Mouse (Mus musculus): ENCODE measurements at regions not wholly inside any gene's neighbourhood (a gene's known extent, or its start where the extent isn't known, plus 50 kb on each side); places are given as distances from the start of the nearest gene placed in this dataset.

DNA sequence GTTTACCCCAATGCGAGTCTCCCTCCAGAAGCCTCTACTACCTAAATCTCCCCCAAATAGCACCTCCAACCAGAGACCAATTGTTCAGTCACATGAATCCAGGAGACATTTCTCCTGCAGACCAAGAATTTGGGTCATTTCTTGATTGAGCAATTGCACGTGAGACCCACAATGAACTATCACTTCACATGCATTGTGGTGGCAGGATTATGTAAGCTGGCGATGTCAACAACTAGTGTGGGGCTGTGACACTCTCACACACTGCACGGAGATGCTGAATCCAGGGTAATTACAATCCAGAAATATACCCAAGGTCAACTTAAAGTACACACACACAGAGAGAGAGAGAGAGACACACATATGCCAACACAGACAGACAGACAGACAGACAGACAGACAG lies 148.5 kb upstream of the Dyrk2 start:
- no peaks in the 10 kb centered on the region; the same call in 1 of the 2 replicates for H3K9me3 ChIP-seq (ENCODE audit: control insufficient read depth, low read length)
- ATAC-seq: no peak
- H3K36me3 ChIP-seq (ENCODE audit: control insufficient read depth, insufficient read depth): no peaks in the 10 kb centered on the region
- no peak overlapping the region for H3K27ac ChIP-seq (ENCODE audit: low read length)
- no peaks in the 10 kb centered on the region for H3K27me3 ChIP-seq (replicated peaks; ENCODE audit: control insufficient read depth, insufficient read depth, low read length)
- H3K4me2 ChIP-seq (ENCODE audit: low read length): no peak overlapping the region
- 91% methylated on average over 4 of the region's 4 CpGs for WGBS
- H3K9ac ChIP-seq (replicated peaks; ENCODE audit: low read depth, low read length): no peak overlapping the region
- no peak overlapping the region for H3K4me3 ChIP-seq (replicated peaks; ENCODE audit: low read length)
- H3K4me1 ChIP-seq (replicated peaks; ENCODE audit: control insufficient read depth, insufficient read depth, low read length): peaks cover 2% of the 10 kb centered on the region; the same call in 1 of the 2 replicates

DNA sequence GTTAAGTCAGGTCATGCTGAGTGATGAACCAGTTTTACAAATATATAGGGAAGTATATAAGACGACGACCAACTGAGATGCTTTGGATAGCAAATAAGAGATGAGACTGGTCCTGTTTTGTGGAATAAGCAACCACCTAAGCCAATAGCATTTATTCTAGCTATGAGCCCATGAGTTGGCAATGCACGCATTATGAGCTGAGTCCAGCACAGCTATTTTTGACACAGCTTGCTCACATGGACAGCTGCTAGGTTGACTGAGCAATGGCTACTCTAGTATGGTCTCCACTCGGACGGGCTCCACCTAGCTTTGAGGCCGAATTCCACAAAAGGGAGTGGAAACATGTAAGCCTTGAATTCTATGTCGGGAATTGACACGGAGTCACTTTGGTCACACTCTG lies 146.1 kb upstream of the Dyrk2 start:
- H3K27me3 ChIP-seq (replicated peaks; ENCODE audit: control insufficient read depth, insufficient read depth, low read length): no peaks in the 10 kb centered on the region
- H3K27ac ChIP-seq (ENCODE audit: low read length): no peak overlapping the region
- peaks cover 3% of the 10 kb centered on the region; the same call in 1 of the 2 replicates for H3K4me1 ChIP-seq (replicated peaks; ENCODE audit: control insufficient read depth, insufficient read depth, low read length)
- H3K36me3 ChIP-seq (ENCODE audit: control insufficient read depth, insufficient read depth): no peaks in the 10 kb centered on the region
- 90% methylated on average over 8 of the region's 8 CpGs for WGBS
- no peaks in the 10 kb centered on the region for H3K9me3 ChIP-seq (ENCODE audit: control insufficient read depth, low read length)
- H3K9ac ChIP-seq (replicated peaks; ENCODE audit: low read depth, low read length): no peak overlapping the region
- no peak for ATAC-seq
- H3K4me2 ChIP-seq (ENCODE audit: low read length): no peak overlapping the region
- no peak overlapping the region for H3K4me3 ChIP-seq (replicated peaks; ENCODE audit: low read length)

DNA sequence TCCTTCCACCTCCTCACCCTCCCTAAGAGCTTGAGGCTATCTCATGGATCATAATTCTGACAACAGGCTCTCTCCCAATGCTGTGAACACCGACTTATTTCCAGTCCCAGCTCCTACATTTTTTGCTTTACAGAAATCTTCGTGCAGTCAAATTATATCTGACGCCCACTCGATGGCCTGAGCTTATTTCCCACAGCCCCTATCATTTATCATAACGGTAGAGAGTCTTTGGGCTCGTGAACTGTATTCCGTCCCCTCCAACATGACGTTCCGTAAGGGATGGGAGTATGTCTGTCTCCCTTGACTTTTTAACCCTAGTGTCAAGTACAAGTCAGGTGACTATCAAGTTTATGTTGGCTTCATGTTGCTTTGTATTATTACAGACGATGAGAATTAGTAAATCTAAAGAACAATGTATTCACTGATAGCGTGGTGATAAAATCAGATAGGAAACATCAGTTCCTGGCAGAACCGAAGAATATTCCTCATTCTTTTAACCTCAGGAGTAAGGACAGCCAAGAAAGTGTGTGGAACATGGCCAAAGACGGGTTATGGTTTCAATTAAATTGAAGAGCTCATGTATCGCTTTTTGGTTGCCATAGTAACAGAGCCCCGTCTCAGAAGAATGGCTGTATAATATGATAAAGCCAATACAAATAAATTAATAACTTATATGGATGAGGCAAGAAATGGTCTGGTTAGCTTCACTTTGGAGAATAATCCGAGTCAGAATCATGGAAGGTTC lies 145.5 kb upstream of the Dyrk2 start:
- Histone ChIP-seq H3K9ac (replicated peaks; ENCODE audit: low read depth, low read length) (no peak overlapping the region), H3K27ac (ENCODE audit: low read length) (no peak overlapping the region), H3K27me3 (replicated peaks; ENCODE audit: control insufficient read depth, insufficient read depth, low read length) (no peaks in the 10 kb centered on the region), H3K4me3 (replicated peaks; ENCODE audit: low read length) (no peak overlapping the region), H3K9me3 (ENCODE audit: control insufficient read depth, low read length) (no peaks in the 10 kb centered on the region), H3K4me1 (replicated peaks; ENCODE audit: control insufficient read depth, insufficient read depth, low read length) (peaks cover 3% of the 10 kb centered on the region; the same call in 1 of the 2 replicates), H3K36me3 (ENCODE audit: control insufficient read depth, insufficient read depth) (no peaks in the 10 kb centered on the region), H3K4me2 (ENCODE audit: low read length) (no peak overlapping the region)
- WGBS: 81% methylated on average over 16 of the region's 16 CpGs
- no peak for ATAC-seq

DNA sequence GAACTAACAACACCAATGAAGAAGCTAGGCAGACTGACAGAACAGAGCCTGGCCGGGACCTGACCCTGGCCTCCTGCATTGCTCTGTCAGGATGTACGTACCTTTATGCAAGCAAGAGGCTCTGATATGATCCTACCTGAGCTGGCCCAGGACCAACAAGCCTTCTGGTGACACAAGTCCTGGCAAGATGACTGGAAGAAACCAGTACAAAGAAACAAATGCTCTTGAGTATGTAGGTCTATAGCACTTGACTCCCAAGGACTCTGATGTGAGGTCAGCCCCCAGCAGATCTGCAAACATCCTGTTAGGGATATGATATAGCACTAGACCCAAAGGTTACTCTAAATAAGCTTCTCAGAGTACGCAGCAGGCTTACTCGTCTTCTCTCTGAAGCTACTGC lies 144.7 kb upstream of the Dyrk2 start:
- Histone ChIP-seq H3K27me3 (replicated peaks; ENCODE audit: control insufficient read depth, insufficient read depth, low read length) (no peaks in the 10 kb centered on the region), H3K4me2 (ENCODE audit: low read length) (no peak overlapping the region), H3K4me1 (replicated peaks; ENCODE audit: control insufficient read depth, insufficient read depth, low read length) (peaks cover 3% of the 10 kb centered on the region; the same call in 1 of the 2 replicates), H3K27ac (ENCODE audit: low read length) (no peak overlapping the region), H3K4me3 (replicated peaks; ENCODE audit: low read length) (no peak overlapping the region), H3K9me3 (ENCODE audit: control insufficient read depth, low read length) (no peaks in the 10 kb centered on the region), H3K9ac (replicated peaks; ENCODE audit: low read depth, low read length) (no peak overlapping the region), H3K36me3 (ENCODE audit: control insufficient read depth, insufficient read depth) (no peaks in the 10 kb centered on the region)
- no peak for ATAC-seq
- WGBS: 91% methylated on average over 4 of the region's 4 CpGs

DNA sequence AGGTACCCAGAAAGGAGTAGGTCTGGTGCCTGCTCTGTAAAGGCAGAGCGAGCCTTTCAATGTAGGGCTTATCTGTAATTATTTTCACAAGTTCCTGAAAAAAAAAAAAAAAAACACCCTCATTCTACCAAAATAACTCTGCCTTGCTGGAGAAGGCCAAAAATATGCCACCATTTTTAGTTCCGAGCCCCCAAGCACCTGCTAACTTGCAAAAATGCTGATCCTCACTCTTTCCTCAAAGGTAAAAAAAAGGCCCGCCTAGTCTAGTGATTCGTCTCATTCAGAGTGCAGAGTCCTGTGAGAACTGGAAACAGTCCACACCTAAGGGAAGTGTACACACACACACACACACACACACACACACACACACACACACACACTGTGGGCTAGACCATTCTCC lies 143.7 kb upstream of the Dyrk2 start:
- no peak overlapping the region for H3K4me2 ChIP-seq (ENCODE audit: low read length)
- no peaks in the 10 kb centered on the region for H3K36me3 ChIP-seq (ENCODE audit: control insufficient read depth, insufficient read depth)
- H3K4me1 ChIP-seq (replicated peaks; ENCODE audit: control insufficient read depth, insufficient read depth, low read length): peaks cover 3% of the 10 kb centered on the region; the same call in 1 of the 2 replicates
- H3K9me3 ChIP-seq (ENCODE audit: control insufficient read depth, low read length): no peaks in the 10 kb centered on the region
- H3K4me3 ChIP-seq (replicated peaks; ENCODE audit: low read length): no peak overlapping the region
- H3K27ac ChIP-seq (ENCODE audit: low read length): no peak overlapping the region
- H3K27me3 ChIP-seq (replicated peaks; ENCODE audit: control insufficient read depth, insufficient read depth, low read length): no peaks in the 10 kb centered on the region
- WGBS: 69% methylated on average over 4 of the region's 4 CpGs
- ATAC-seq: no peak
- no peak overlapping the region for H3K9ac ChIP-seq (replicated peaks; ENCODE audit: low read depth, low read length)

DNA sequence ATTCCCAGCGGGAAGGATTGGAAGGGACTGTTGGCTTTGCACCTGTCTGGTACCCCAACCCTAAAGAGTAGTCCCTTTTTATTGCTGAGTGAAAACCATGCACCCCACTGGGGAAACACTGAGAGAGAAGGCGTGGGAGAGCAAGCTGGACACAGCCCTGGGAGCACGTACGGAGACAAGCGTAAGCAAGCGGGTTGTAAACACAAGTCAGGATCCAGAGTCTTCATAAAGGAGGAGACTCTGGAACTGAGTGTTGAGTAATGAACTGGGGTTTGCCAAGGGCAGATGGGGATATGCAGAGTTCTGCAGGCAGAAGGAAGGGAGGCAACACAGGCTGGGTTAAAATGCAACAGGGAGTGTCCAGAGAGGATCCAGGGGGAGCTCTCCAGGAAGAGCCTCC lies 141.5 kb upstream of the Dyrk2 start:
- ATAC-seq: no peak
- Histone ChIP-seq H3K36me3 (ENCODE audit: control insufficient read depth, insufficient read depth) (no peaks in the 10 kb centered on the region), H3K4me1 (replicated peaks; ENCODE audit: control insufficient read depth, insufficient read depth, low read length) (peaks cover 5% of the 10 kb centered on the region; the same call in 1 of the 2 replicates), H3K9me3 (ENCODE audit: control insufficient read depth, low read length) (no peaks in the 10 kb centered on the region), H3K27ac (ENCODE audit: low read length) (no peak overlapping the region), H3K4me3 (replicated peaks; ENCODE audit: low read length) (no peak overlapping the region), H3K4me2 (ENCODE audit: low read length) (no peak overlapping the region), H3K27me3 (replicated peaks; ENCODE audit: control insufficient read depth, insufficient read depth, low read length) (no peaks in the 10 kb centered on the region), H3K9ac (replicated peaks; ENCODE audit: low read depth, low read length) (no peak overlapping the region)
- WGBS: 75% methylated on average over 6 of the region's 6 CpGs

DNA sequence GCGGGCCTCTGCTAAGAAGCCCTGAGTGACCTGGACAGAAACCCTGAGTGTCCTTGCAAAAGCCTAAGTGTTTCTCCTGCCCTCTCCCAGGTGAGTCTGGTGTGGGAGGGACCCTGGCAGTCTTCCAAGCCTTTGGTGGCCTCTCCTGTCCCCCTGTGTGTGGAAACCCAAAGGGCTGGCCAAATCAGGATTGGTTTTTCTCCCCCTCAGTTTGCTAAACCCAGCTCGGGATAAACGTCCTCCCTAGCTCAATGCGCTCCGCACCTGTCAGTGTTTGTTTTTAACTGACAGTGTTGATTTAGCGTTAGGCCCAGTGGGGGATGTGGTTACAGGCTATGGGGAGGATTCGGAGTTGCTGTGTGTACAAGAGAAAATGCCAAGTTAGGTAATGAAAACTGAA lies 140.9 kb upstream of the Dyrk2 start:
- Histone ChIP-seq H3K4me3 (replicated peaks; ENCODE audit: low read length) (no peak overlapping the region), H3K9me3 (ENCODE audit: control insufficient read depth, low read length) (no peaks in the 10 kb centered on the region), H3K27me3 (replicated peaks; ENCODE audit: control insufficient read depth, insufficient read depth, low read length) (no peaks in the 10 kb centered on the region), H3K4me2 (ENCODE audit: low read length) (no peak overlapping the region), H3K27ac (ENCODE audit: low read length) (no peak overlapping the region), H3K36me3 (ENCODE audit: control insufficient read depth, insufficient read depth) (no peaks in the 10 kb centered on the region), H3K4me1 (replicated peaks; ENCODE audit: control insufficient read depth, insufficient read depth, low read length) (peaks cover 5% of the 10 kb centered on the region; the same call in 1 of the 2 replicates), H3K9ac (replicated peaks; ENCODE audit: low read depth, low read length) (no peak overlapping the region)
- no peak for ATAC-seq
- WGBS: 49% methylated on average over 7 of the region's 7 CpGs

DNA sequence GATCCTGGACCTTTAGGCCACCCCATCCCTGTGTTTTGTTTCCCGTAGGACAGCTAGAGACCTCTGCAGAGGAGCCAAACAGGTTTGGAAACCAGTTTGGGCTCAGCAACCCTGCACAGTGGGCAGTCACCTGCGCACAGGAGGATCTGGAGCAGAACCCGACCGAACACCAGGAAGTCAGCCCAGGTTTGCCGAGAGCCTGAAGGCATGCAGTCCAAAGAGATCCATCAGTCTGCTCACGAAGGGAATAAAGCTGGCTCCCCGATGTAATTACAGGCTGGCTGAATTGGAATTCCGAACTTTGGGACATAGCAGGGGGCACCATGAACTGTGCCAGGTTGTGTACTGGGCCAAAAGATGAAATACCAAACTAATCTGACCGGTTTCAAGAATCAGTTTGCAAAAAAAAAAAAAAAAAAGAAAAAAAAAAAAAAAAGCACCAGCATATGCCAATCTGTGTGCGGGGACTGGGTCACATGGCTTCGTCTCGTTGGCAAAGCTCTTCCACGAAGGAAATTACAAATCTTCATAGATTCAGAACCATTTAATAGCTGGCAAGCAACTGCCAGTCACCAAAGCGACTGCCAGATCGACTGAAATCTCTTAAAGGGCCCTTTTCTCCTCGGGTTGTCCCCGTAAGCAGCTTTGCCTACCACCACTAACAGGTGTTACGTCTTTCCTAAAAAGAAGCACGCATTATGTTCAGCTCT lies 137.0 kb upstream of the Dyrk2 start:
- no peaks in the 10 kb centered on the region for H3K36me3 ChIP-seq (ENCODE audit: control insufficient read depth, insufficient read depth)
- H3K9ac ChIP-seq (replicated peaks; ENCODE audit: low read depth, low read length): no peak overlapping the region
- H3K4me1 ChIP-seq (replicated peaks; ENCODE audit: control insufficient read depth, insufficient read depth, low read length): 0 out of 2 replicates have a peak, but pooled peaks cover 3% of the 10 kb centered on the region
- 74% methylated on average over 19 of the region's 19 CpGs for WGBS
- no peak overlapping the region for H3K4me3 ChIP-seq (replicated peaks; ENCODE audit: low read length)
- no peaks in the 10 kb centered on the region for H3K27me3 ChIP-seq (replicated peaks; ENCODE audit: control insufficient read depth, insufficient read depth, low read length)
- no peak overlapping the region for H3K27ac ChIP-seq (ENCODE audit: low read length)
- ATAC-seq: no peak
- H3K9me3 ChIP-seq (ENCODE audit: control insufficient read depth, low read length): no peaks in the 10 kb centered on the region
- no peak overlapping the region for H3K4me2 ChIP-seq (ENCODE audit: low read length)

DNA sequence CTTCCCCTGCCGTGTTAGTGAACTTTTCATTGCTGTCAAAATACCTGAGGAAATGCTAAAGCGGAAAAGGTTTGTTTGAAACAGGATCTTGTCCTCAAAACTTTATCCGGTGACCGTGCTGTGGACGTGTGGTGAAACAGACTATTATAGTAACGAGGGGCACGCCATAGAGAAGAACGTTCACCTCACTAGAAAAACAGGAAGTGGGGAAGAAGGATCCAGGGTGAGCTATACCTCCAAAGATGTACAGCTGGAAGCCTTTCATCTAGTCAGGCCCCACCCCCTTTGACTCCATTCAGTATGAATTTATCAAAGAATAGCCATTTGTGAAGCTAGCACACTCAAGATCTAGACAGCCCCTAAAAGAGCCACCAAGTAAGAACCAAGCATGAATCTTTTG lies 135.5 kb upstream of the Dyrk2 start:
- Histone ChIP-seq H3K36me3 (ENCODE audit: control insufficient read depth, insufficient read depth) (no peaks in the 10 kb centered on the region), H3K9ac (replicated peaks; ENCODE audit: low read depth, low read length) (no peak overlapping the region), H3K4me2 (ENCODE audit: low read length) (no peak overlapping the region), H3K4me3 (replicated peaks; ENCODE audit: low read length) (no peak overlapping the region), H3K27ac (ENCODE audit: low read length) (no peak overlapping the region), H3K27me3 (replicated peaks; ENCODE audit: control insufficient read depth, insufficient read depth, low read length) (no peaks in the 10 kb centered on the region), H3K4me1 (replicated peaks; ENCODE audit: control insufficient read depth, insufficient read depth, low read length) (0 out of 2 replicates have a peak, but pooled peaks cover 3% of the 10 kb centered on the region), H3K9me3 (ENCODE audit: control insufficient read depth, low read length) (no peaks in the 10 kb centered on the region)
- ATAC-seq: no peak
- 95% methylated on average over 8 of the region's 8 CpGs for WGBS
